Mouse (Mus musculus): ENCODE measurements around the gene Gm4871. TPM values are rescaled to one million over a fixed set of nuclear protein-coding genes. Genes with fewer than 3 reads are reported as not detected.

Gene Gm4871
- total RNA-seq, 2 experiments from 2014 or later = not detected

DNA sequence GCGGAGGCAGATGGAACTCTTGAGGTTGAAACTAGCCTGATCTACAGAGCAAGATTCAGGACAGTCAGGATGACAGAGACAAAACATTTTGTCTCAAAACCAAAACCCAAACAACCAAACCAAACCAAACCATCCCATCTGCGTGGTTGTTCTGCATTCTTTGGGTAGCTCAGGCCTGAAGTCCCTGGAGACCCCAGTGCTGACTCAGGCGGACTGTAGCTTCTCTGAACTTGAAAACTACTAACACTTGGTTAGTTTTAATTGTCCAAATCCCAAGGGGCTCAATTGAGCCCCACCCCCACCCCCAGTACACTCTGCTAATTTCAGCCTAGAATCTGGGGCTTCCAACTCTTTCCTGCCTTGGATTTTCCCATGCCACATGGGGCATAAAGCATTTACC lies 29.2 kb downstream of the Gm4871 start:
- no peak for DNase-seq (ENCODE audit: low spot score in 2 of 2)

GRCm38 (mm10) chr5:144998491-144998890 lies 34.1 kb downstream of the Gm4871 start:
- no peak for DNase-seq (ENCODE audit: low spot score in 2 of 2)

GRCm38 (mm10) chr5:144990481-144990880 lies 42.1 kb downstream of the Gm4871 start:
- DNase-seq (ENCODE audit: low spot score in 2 of 2) = no peak

DNA sequence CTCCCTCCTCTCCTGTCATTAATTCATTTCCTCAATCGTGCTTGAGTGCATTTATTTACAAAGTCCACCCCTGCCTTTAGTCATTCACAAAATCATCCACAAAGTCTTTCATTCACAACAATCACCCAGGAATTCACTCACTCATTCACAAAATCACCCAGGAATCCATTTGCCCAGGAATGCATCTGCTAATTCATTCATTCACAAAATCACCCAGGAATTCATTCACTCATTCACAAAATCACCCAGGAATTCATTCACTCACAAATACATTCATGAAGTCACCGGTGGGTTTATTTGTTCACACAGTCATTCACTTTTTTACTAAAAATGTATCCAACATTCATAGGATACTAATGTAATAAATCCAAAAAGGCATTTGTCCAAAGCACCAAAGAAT lies 42.5 kb downstream of the Gm4871 start:
- no peak for DNase-seq (ENCODE audit: low spot score in 2 of 2)

GRCm38 (mm10) chr5:144989061-144989405 lies 43.5 kb downstream of the Gm4871 start:
- no peak for DNase-seq (ENCODE audit: low spot score in 2 of 2)

DNA sequence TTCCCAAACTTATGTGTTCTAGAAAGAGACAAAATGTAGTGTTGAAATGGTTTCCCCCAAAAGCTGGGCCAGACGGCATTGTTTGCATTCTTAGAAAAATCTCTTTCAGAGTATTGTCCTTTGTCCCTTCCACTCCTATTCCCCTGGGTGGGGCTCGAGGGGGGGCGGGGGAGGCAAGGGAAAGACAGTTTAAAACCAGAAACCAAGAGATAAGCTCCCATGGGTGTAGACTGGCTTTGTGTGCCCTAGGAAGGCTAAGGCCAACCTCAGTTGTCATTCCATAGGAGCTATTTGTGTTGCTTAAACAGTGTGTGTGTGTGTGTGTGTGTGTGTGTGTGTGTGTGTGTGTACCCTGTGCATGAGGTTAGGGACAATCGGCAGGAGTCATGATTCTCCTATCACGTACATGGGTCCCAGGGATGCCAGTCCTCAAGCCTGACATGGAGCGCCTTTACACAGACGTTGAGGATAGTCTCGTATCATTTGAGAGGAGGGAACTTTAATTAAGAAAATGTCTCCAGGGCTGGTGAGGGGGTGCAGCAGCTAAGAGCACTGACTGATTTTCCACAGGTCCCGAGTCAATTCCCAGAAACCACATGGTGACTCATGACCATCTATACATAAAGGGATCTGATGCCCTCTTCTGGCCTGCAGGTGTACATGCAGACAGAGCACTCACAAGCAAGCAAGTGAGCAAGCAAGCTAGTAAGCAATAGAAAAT lies 44.1 kb downstream of the Gm4871 start:
- DNase-seq (ENCODE audit: low spot score in 2 of 2) = peak in 1 of 2 experiments; percentile 18

DNA sequence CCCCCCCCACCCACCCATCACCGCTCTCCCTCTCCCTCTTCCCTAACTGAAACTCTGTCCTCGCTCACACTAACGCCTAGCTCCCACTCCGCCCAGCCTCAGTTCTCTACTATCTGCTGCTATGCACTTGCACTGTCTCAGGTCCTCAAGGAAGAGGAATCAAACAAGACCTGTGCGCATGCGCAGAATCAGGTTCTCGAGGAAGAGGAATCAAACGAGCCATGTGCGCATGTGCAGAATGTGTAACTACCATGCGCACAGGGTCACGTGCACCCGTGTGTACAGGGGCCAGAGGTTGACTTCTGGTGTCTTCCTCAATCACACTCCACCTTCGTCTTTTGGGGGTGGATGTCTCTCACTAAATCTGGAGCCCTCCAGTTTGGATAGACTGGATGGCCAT lies 45.0 kb downstream of the Gm4871 start:
- no peak for DNase-seq (ENCODE audit: low spot score in 2 of 2)

GRCm38 (mm10) chr5:144984839-144985238 lies 47.7 kb downstream of the Gm4871 start:
- no peak for DNase-seq (ENCODE audit: low spot score in 2 of 2)

DNA sequence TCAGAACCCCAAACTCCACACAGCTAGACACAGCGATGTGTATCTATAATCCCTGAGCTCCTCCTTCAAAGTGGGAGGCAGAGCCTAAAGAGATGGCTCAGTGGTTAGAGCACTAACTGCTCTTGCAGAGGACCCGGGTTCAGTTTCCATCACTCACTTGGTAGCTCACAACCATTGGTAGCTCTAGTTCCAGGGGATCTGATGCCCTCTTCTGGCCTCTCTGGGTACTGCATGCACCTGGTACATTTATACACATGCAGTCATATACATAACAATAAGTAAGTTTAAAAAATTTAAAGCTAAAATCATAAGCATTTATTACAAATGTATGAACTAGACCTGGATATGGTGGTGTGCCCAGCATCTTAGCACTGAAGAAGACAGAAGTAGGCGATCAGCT lies 49.3 kb downstream of the Gm4871 start:
- DNase-seq (ENCODE audit: low spot score in 2 of 2) = no peak

Other genes starting within 250 kb of the Gm4871 start
- gene Smurf1, start 66.9 kb downstream of the Gm4871 start, total RNA-seq (2021) = 10 to 100 TPM; 18.3 to 18.4 TPM
- not detected for gene 1700018F24Rik, start 10.2 kb upstream of the Gm4871 start, total RNA-seq (2021)
- 100 to 1,000 TPM; 131 to 134 TPM for gene Arpc1a, start 51.1 kb upstream of the Gm4871 start, total RNA-seq (2021)
- not detected for gene Kpna7, start 51.3 kb upstream of the Gm4871 start, total RNA-seq (2021)
- 100 to 1,000 TPM; 210 to 225 TPM for gene Arpc1b, start 81.5 kb upstream of the Gm4871 start, total RNA-seq (2021)
- 10 to 100 TPM; 77.4 to 84.6 TPM for gene Pdap1, start 107.5 kb upstream of the Gm4871 start, total RNA-seq (2021)
- 100 to 1,000 TPM; 103 to 110 TPM for gene Bud31, start 107.6 kb upstream of the Gm4871 start, total RNA-seq (2021)
- gene Ptcd1, start 134.4 kb upstream of the Gm4871 start, total RNA-seq (2021) = 10 to 100 TPM; 22.1 to 23.1 TPM
- 10 to 100 TPM; 19.9 to 22.5 TPM for gene Cpsf4, start 134.5 kb upstream of the Gm4871 start, total RNA-seq (2021)
- gene Atp5j2, start 159.3 kb upstream of the Gm4871 start, total RNA-seq (2021) = 100 to 1,000 TPM; 493 to 672 TPM
- gene Zkscan14, start 169.1 kb upstream of the Gm4871 start, total RNA-seq (2021) = 10 to 100 TPM in 1 of 2 experiments, 1 to 10 TPM in 1; 9.5 to 10.9 TPM
- gene Zkscan5, start 171.8 kb upstream of the Gm4871 start, total RNA-seq (2021) = 10 to 100 TPM in 1 of 2 experiments, 1 to 10 TPM in 1; 9.2 to 10.6 TPM
- 10 to 100 TPM; 46.2 to 59.3 TPM for gene Zfp655, start 199.0 kb upstream of the Gm4871 start, total RNA-seq (2021)
- 10 to 100 TPM; 15.4 to 16.6 TPM for gene Zscan25, start 247.7 kb upstream of the Gm4871 start, total RNA-seq (2021)

Data from adrenal gland, adult 18-20 months (tissue).